Mouse (Mus musculus): ENCODE results near the gene Aco2. TPM values are rescaled to one million over a fixed set of nuclear protein-coding genes. Genes with fewer than 3 reads are reported as not detected.

The Aco2 gene
- total RNA-seq, 2 experiments from 2014 or later = 47.0 to 82.3 TPM

GRCm38 (mm10) chr15:81917201-81917600 lies 45.1 kb downstream of the Aco2 start:
- ATAC-seq (ENCODE audit: poor library complexity, severe bottlenecking) = no peak

- ATAC-seq (ENCODE audit: poor library complexity, severe bottlenecking) = peak; percentile 86
Measured at GRCm38 (mm10) chr15:81917621-81918463, 45.7 kb downstream of the Aco2 start.

GRCm38 (mm10) chr15:81919062-81919461 lies 47.0 kb downstream of the Aco2 start:
- ATAC-seq (ENCODE audit: poor library complexity, severe bottlenecking) = no peak

- ATAC-seq (ENCODE audit: poor library complexity, severe bottlenecking) = no peak
Measured at GRCm38 (mm10) chr15:81920546-81921217, 48.6 kb downstream of the Aco2 start.

GRCm38 (mm10) chr15:81921255-81921654 lies 49.1 kb downstream of the Aco2 start:
- ATAC-seq (ENCODE audit: poor library complexity, severe bottlenecking) = no peak

GRCm38 (mm10) chr15:81924933-81925332 lies 52.8 kb downstream of the Aco2 start:
- ATAC-seq (ENCODE audit: poor library complexity, severe bottlenecking) = no peak

GRCm38 (mm10) chr15:81925760-81926445 lies 53.8 kb downstream of the Aco2 start, which contains the start of gene Polr3h:
Gene Polr3h (minus strand): TSS chr15:81926240.
- peak; percentile 96 for ATAC-seq (ENCODE audit: poor library complexity, severe bottlenecking)

- no peak for ATAC-seq (ENCODE audit: poor library complexity, severe bottlenecking)
Measured at GRCm38 (mm10) chr15:81926446-81926822, 54.3 kb downstream of the Aco2 start.

- no peak for ATAC-seq (ENCODE audit: poor library complexity, severe bottlenecking)
Measured at GRCm38 (mm10) chr15:81927741-81928140, 55.6 kb downstream of the Aco2 start.

GRCm38 (mm10) chr15:81928277-81928676 lies 56.2 kb downstream of the Aco2 start:
- no peak for ATAC-seq (ENCODE audit: poor library complexity, severe bottlenecking)

- ATAC-seq (ENCODE audit: poor library complexity, severe bottlenecking) = peak; percentile 49; the same call in 1 of the 2 replicates
Measured at GRCm38 (mm10) chr15:81932951-81933470, 60.9 kb downstream of the Aco2 start.

GRCm38 (mm10) chr15:81933986-81934385 lies 61.9 kb downstream of the Aco2 start:
- ATAC-seq (ENCODE audit: poor library complexity, severe bottlenecking) = peak; percentile 66

GRCm38 (mm10) chr15:81935869-81936637 lies 63.9 kb downstream of the Aco2 start:
- ATAC-seq (ENCODE audit: poor library complexity, severe bottlenecking) = no peak

- ATAC-seq (ENCODE audit: poor library complexity, severe bottlenecking) = no peak
Measured at GRCm38 (mm10) chr15:81936679-81937078, 64.6 kb downstream of the Aco2 start, which contains the start of gene Csdc2. Gene Csdc2 (plus strand): TSS chr15:81936759.

GRCm38 (mm10) chr15:81937098-81937972 lies 65.2 kb downstream of the Aco2 start:
- ATAC-seq (ENCODE audit: poor library complexity, severe bottlenecking) = no peak

- ATAC-seq (ENCODE audit: poor library complexity, severe bottlenecking) = peak; percentile 57; the same call in 1 of the 2 replicates
Measured at GRCm38 (mm10) chr15:81938246-81938645, 66.1 kb downstream of the Aco2 start.

GRCm38 (mm10) chr15:81939157-81939715 lies 67.1 kb downstream of the Aco2 start:
- no peak for ATAC-seq (ENCODE audit: poor library complexity, severe bottlenecking)

GRCm38 (mm10) chr15:81939774-81940173 lies 67.7 kb downstream of the Aco2 start:
- ATAC-seq (ENCODE audit: poor library complexity, severe bottlenecking) = no peak

- ATAC-seq (ENCODE audit: poor library complexity, severe bottlenecking) = no peak
Measured at GRCm38 (mm10) chr15:81940219-81940618, 68.1 kb downstream of the Aco2 start.

All from megakaryocyte, adult 5-6 weeks (primary cell).